Mouse (Mus musculus): ENCODE measurements around the gene Cdhr4. TPM values are rescaled to one million over a fixed set of nuclear protein-coding genes. Genes with fewer than 3 reads are reported as not detected.

Gene Cdhr4
- polyA plus RNA-seq, 1 experiment = 4.0 TPM

DNA sequence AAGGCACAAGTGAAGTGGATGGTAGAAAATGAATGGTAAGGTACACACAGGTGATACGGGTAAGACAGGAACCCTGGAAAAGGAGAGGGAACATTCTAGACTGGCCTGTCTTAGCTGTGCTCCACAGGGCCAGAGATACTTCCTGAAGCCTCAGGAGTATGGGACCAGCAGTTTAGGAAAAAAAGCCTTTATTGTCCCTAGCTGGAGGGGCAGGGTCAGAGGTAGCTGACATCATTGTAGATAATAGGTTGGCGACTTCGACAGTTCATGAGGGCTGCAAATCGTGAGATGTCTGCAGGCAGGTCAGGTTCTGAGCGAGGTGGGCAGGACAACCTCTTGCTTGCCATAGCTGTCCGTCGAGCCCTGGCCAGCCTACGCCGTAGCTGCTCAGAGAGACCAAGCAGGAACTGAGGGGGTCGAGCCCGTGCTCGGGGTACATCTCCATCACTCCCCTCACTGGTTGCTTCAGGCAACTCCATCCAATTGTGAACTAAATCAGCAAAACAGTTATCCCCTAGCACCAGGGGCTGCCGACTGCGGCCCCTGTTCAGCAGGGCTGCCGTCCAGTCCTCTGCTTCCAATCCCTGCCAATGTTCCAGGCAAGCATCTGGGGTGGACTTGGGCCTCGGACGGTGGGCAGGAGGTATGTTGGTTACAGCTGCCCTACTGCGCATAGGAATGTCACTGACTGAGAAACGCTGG lies 8.1 kb upstream of the Cdhr4 start:
- peak overlapping the region; percentile 92 for H3K27ac ChIP-seq (ENCODE audit: insufficient read depth, low read length)
- H3K4me1 ChIP-seq (ENCODE audit: control insufficient read depth, insufficient read depth, low read length) = peaks cover 18% of the 10 kb centered on the region
- peak overlapping the region; percentile 86 for H3K4me3 ChIP-seq (ENCODE audit: insufficient read depth, low read length)
- TF ChIP-seq POLR2A (IDR thresholded peaks at IDR 0.05; ENCODE audit: low read depth, low read length) (0 out of 2 replicates have a peak, but pooled peaks have one; percentile 33), CTCF (IDR thresholded peaks at IDR 0.05; ENCODE audit: borderline replicate concordance, insufficient read depth, low read length) (no peak)

DNA sequence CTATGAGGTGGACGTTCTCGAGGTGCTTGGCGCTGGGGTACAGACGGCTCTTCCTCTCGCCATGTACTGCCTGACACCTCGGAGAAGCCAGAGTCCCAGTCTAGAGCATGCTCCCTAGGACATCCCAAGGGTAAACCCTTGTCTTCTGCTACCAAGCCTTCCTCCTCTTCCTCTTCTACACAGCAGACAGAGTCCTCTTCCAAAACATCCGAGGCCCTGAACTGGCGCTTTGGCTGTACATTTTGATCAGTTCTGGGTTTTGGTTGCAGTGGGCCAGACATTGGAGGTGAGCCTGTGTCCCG lies 7.6 kb upstream of the Cdhr4 start:
- Histone ChIP-seq H3K4me3 (ENCODE audit: insufficient read depth, low read length) (peak overlapping the region; percentile 86), H3K27ac (ENCODE audit: insufficient read depth, low read length) (peak overlapping the region; percentile 92), H3K4me1 (ENCODE audit: control insufficient read depth, insufficient read depth, low read length) (peaks cover 18% of the 10 kb centered on the region)
- TF ChIP-seq POLR2A (IDR thresholded peaks at IDR 0.05; ENCODE audit: low read depth, low read length) (no peak; the same call in 1 of the 2 replicates), CTCF (IDR thresholded peaks at IDR 0.05; ENCODE audit: borderline replicate concordance, insufficient read depth, low read length) (no peak)

DNA sequence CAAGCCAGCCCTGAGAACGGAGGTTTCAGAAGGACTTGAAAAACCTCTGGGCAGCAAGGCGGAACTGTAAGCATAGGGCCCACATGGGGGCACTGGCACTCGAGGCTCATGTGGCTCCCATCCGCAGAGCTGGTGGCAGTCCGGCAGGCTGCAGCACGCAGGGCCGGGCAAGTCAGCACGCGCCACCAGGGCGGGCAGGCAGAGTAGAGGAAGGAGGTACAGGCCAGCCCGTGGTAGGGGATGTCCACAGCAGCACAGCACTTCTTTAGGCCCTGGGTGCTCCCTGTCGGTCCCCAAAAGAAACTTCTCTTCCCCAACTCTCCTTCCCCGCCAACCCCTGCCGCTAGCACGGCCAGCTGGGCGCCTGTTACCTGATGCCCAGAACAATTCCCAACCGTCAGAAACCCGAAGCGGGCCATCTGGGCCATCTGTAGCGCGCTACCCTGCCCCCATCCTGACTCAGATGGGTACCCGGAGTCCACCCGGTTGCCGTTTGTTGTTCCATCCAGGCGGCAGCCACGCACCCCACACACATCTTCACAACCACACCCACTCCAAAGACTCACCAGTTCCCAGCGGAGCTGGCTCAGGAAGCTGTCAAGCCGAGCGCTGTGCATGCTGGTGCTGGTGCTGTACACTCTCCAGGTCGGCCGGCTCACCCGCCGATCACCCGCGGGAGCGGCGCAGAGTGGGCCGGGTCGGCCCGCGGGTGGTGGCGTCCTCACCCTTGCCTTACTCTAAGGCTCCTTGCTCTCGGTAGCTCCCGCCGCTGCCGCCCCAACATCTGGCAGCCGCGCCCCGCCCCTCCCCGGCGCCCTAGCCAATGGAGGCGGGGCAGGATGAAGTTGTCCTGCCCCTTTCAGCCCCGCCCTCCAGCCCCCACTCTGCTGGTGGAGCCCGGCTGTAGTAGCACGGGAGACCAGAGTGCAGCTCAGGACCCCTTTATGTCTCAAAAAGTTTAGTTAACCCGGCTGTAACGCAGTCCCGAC lies 6.9 kb upstream of the Cdhr4 start, which contains the start of gene Inka1:
Gene Inka1 (minus strand): TSS at position 749 of the 989 bp plus-strand sequence.
- Histone ChIP-seq H3K4me3 (ENCODE audit: insufficient read depth, low read length) (peak within 1 kb of the TSS; percentile 86), H3K4me1 (ENCODE audit: control insufficient read depth, insufficient read depth, low read length) (peaks cover 18% of the 10 kb centered on the region), H3K27ac (ENCODE audit: insufficient read depth, low read length) (peak within 1 kb of the TSS; percentile 92)
- no peak for TF ChIP-seq CTCF (IDR thresholded peaks at IDR 0.05; ENCODE audit: borderline replicate concordance, insufficient read depth, low read length)
- TF ChIP-seq POLR2A (IDR thresholded peaks at IDR 0.05; ENCODE audit: low read depth, low read length) = peak; percentile 82

DNA sequence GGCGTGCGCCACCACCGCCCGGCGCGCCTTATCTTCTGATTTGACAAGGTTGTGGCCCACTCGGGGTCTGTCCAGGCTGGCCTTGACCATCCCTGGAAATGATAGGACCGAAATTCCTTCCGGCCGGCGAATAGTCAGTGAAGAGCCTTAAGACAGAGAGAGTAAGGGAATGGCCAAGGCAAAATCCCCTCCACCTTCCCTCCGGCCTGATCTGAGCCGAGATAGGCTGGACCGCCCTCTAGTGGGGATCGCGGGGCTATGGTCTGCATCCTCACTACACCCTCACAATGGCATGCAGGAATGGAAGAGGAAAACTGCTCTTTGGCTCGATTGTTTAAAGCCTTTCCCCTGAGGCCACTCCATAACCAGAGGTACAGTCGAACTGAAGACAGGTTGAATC lies 5.9 kb upstream of the Cdhr4 start:
- TF ChIP-seq POLR2A (IDR thresholded peaks at IDR 0.05; ENCODE audit: low read depth, low read length) (no peak), CTCF (IDR thresholded peaks at IDR 0.05; ENCODE audit: borderline replicate concordance, insufficient read depth, low read length) (peak; percentile 89)
- Histone ChIP-seq H3K27ac (ENCODE audit: insufficient read depth, low read length) (peak overlapping the region; percentile 1; the same call in 1 of the 2 replicates), H3K4me3 (ENCODE audit: insufficient read depth, low read length) (peak overlapping the region; percentile 86; the same call in 1 of the 2 replicates), H3K4me1 (ENCODE audit: control insufficient read depth, insufficient read depth, low read length) (peaks cover 12% of the 10 kb centered on the region)

DNA sequence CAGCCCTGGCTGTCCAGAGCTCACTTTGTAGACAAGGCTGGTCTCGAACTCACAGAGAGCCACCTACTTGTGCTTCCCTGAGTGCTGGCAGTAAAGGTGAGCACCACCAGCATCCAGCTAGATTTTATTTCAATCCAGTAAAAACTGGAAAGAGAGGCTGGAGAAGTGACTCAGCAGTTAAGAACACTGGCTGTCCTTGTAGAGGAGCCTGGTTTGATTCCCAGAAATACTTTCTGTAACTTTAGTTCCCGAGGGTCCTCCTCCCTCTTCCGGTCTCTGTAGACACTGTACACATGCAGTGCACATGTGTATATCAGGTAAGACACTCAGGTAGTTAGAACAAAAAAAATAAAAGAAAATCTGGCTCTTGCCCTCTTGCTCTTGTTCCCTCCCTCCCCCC lies 4.3 kb upstream of the Cdhr4 start:
- TF ChIP-seq POLR2A (IDR thresholded peaks at IDR 0.05; ENCODE audit: low read depth, low read length) = peak; percentile 46; the same call in 1 of the 2 replicates
- no peak for TF ChIP-seq CTCF (IDR thresholded peaks at IDR 0.05; ENCODE audit: borderline replicate concordance, insufficient read depth, low read length)
- peak overlapping the region; percentile 77 for H3K27ac ChIP-seq (ENCODE audit: insufficient read depth, low read length)
- no peak overlapping the region for H3K4me3 ChIP-seq (ENCODE audit: insufficient read depth, low read length)
- H3K4me1 ChIP-seq (ENCODE audit: control insufficient read depth, insufficient read depth, low read length) = no peaks in the 10 kb centered on the region

DNA sequence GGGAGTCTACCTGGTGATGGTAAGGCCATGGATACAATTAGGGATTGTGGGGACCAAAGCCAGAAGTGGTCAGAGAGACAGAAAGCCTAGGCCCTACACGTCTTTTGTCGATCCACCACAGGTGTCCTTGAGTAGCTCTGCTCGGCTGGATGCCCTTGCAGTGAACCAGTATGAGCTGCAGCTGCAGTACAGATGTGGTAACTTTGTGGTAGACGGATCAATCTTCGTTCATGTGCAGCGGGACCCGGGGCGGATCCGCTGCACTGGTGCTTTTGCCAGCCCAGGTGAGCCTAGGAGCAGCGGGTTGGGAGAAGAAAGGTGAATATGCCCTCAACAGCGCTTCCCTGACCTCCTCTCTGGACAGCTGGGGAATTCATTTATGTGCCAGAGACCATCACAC lies 716 bp downstream of the Cdhr4 start:
- Histone ChIP-seq H3K4me3 (ENCODE audit: insufficient read depth, low read length) (no peak overlapping the region), H3K4me1 (ENCODE audit: control insufficient read depth, insufficient read depth, low read length) (no peaks in the 10 kb centered on the region), H3K27ac (ENCODE audit: insufficient read depth, low read length) (no peak overlapping the region)
- TF ChIP-seq POLR2A (IDR thresholded peaks at IDR 0.05; ENCODE audit: low read depth, low read length) = no peak
- TF ChIP-seq CTCF (IDR thresholded peaks at IDR 0.05; ENCODE audit: borderline replicate concordance, insufficient read depth, low read length) = no peak

DNA sequence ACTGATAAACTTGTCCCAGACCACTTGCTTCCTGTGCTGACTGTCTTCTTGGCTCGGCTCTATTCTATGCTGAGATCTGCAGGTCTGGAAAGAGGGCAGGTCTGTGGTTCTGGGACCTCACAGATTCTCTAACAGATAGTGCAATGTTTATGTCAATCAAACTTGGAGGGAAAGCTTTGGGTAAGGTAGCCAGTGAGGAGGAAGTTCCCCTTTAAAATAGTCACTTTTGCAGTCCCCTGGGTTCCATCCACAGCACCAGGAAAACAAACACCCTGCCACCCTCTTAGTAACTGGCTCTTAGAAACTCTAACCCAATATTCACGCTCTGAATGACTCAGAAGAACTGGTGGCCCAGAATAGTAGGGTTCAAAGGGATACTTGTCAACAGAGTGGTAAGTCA lies 2.2 kb downstream of the Cdhr4 start:
- H3K4me3 ChIP-seq (ENCODE audit: insufficient read depth, low read length) = no peak overlapping the region
- H3K27ac ChIP-seq (ENCODE audit: insufficient read depth, low read length) = no peak overlapping the region

DNA sequence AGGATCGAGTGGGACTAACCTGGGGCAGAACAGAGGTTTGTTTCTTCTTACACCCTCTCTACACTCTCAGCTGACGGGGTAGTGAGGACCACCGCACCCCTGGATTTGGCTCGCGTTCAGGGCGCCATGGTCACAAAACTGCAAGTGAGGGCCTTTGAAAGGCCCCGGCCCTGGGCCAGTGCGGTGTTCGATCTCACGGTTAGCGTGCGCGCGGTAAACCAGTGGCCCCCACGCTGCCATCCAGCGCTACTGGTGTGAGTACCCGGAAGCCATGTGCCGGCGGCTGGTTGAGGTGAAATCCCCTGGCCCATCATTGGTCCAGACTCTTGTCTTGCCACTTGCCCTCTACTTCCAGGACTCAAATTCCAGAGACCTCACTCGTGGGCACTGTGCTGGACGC lies 3.2 kb downstream of the Cdhr4 start:
- no peak for TF ChIP-seq CTCF (IDR thresholded peaks at IDR 0.05; ENCODE audit: borderline replicate concordance, insufficient read depth, low read length)
- TF ChIP-seq POLR2A (IDR thresholded peaks at IDR 0.05; ENCODE audit: low read depth, low read length) = no peak

More for the DNA sequence above, 2.2 kb downstream of the Cdhr4 start:
- TF ChIP-seq CTCF (IDR thresholded peaks at IDR 0.05; ENCODE audit: borderline replicate concordance, insufficient read depth, low read length) = no peak
- TF ChIP-seq POLR2A (IDR thresholded peaks at IDR 0.05; ENCODE audit: low read depth, low read length) = no peak
- H3K4me1 ChIP-seq (ENCODE audit: control insufficient read depth, insufficient read depth, low read length) = no peaks in the 10 kb centered on the region

DNA sequence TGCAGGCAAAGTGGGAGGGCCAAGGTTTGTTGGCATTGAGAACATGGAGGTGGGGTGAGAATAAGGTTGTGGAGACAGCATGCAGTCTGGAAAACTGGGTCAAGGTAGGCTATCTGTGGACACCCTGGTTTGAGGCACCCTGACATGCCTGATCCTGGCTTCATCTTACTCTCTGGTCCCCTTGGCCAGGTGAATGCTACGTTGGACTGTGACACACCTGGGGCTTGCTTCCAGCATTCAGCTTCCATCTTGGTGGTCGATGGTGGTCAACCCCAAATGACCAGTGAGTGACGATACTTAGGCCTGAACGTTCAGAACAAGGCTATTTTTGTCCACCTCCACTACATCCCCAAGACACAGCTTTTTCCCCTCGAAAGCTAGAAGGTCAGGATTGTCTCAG lies 3.8 kb downstream of the Cdhr4 start, which contains the start of gene Gm20662:
Gene Gm20662 (plus strand): TSS at position 301 of the 400 bp plus-strand sequence.
- H3K4me3 ChIP-seq (ENCODE audit: insufficient read depth, low read length) = no peak within 1 kb of the TSS
- no peak within 1 kb of the TSS for H3K27ac ChIP-seq (ENCODE audit: insufficient read depth, low read length)
- TF ChIP-seq POLR2A (IDR thresholded peaks at IDR 0.05; ENCODE audit: low read depth, low read length) (no peak), CTCF (IDR thresholded peaks at IDR 0.05; ENCODE audit: borderline replicate concordance, insufficient read depth, low read length) (no peak)
- no peaks in the 10 kb centered on the region for H3K4me1 ChIP-seq (ENCODE audit: control insufficient read depth, insufficient read depth, low read length)

More for the DNA sequence above, 3.2 kb downstream of the Cdhr4 start:
- H3K4me3 ChIP-seq (ENCODE audit: insufficient read depth, low read length) = no peak overlapping the region
- no peaks in the 10 kb centered on the region for H3K4me1 ChIP-seq (ENCODE audit: control insufficient read depth, insufficient read depth, low read length)
- H3K27ac ChIP-seq (ENCODE audit: insufficient read depth, low read length) = no peak overlapping the region

All from embryonic fibroblast, embryonic 13.5 days (primary cell).